Mouse (Mus musculus): ENCODE measurements around the gene Ppp2r5a. TPM values are rescaled to one million over a fixed set of nuclear protein-coding genes. Genes with fewer than 3 reads are reported as not detected.

Gene Ppp2r5a
- total RNA-seq, 2 experiments from 2014 or later = 68.6 to 73.2 TPM

DNA sequence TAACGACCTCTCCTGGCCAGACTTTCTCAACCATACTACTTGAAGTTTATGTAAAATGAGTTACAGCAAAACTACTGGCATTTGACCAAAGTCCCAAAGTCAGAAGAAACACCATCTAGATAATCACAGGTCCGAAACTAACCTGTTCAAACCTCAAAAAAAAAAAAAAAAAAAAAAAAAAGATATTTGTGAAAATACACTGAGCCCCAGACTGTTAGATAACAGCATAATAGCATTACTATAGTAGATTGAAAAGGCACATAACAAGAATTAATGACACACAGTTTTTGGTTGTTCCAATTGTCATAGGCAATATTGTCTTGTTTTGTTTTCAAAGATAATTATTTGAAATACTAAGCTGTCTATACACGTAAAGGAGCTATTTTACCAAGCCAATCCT, 9.5 kb downstream of the Ppp2r5a start:
- peak overlapping the region; percentile 81 for H3K4me3 ChIP-seq
- no peak for TF ChIP-seq CTCF (conservative IDR thresholded peaks at IDR 0.05)
- DNase-seq (ENCODE audit: low spot score in 2 of 2) = no peak
- peak overlapping the region; percentile 32 for H3K27ac ChIP-seq

DNA sequence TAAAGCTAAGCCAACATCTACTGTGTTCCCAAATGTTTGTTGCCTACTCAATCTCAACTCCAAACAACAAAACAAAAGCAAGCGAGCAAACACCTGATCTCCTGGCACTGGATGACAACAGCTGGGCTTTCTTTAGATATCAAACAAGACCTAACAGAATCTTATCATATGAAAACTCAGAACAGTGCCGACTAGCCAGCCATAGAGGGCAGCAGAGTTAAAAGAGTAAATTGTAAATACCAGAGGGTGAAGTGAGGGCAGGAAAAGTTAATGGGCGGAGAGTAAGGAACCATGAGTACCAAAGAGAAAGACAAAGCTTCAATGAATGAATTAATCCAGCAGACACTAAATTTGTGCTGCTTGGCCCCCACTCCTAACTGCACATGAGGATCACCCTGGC, 11.8 kb downstream of the Ppp2r5a start:
- Histone ChIP-seq H3K4me3 (no peak overlapping the region), H3K27ac (no peak overlapping the region)
- peak; percentile 90 for TF ChIP-seq CTCF (conservative IDR thresholded peaks at IDR 0.05)
- peak; percentile 48 to 56 for DNase-seq (ENCODE audit: low spot score in 2 of 2)

DNA sequence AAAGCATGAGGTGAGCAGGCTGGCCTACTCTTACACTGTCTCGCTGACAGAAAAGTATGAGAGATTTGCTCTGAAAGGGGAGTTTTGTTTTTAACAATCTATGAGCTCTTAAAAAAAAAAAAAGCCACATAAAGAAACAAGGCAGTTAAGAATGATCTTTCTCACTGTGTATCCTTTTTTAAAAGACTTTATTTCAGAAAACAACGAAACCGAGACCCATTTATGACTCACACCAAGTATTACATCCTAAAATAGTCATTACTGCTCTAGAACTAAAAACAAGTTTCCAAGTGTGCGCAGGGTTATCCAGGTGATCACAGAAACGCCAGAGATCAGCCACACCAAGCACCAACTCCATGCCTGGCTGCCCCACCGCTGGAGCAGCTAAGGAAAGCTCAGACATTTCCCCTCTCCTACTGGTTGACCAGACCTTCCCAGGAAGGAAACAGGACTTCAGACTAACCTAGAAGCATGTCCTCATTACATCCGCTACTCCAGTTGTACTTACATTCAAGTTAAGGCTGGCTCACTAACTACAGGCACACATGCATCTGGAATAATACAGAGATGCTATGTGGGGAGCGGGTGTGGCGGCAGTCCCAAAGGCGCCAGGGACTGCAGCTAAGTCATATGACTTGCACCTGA, 18.2 kb downstream of the Ppp2r5a start:
- no peak for DNase-seq (ENCODE audit: low spot score in 2 of 2)
- no peak overlapping the region for H3K27ac ChIP-seq
- H3K4me3 ChIP-seq = no peak overlapping the region
- TF ChIP-seq CTCF (conservative IDR thresholded peaks at IDR 0.05) = no peak

DNA sequence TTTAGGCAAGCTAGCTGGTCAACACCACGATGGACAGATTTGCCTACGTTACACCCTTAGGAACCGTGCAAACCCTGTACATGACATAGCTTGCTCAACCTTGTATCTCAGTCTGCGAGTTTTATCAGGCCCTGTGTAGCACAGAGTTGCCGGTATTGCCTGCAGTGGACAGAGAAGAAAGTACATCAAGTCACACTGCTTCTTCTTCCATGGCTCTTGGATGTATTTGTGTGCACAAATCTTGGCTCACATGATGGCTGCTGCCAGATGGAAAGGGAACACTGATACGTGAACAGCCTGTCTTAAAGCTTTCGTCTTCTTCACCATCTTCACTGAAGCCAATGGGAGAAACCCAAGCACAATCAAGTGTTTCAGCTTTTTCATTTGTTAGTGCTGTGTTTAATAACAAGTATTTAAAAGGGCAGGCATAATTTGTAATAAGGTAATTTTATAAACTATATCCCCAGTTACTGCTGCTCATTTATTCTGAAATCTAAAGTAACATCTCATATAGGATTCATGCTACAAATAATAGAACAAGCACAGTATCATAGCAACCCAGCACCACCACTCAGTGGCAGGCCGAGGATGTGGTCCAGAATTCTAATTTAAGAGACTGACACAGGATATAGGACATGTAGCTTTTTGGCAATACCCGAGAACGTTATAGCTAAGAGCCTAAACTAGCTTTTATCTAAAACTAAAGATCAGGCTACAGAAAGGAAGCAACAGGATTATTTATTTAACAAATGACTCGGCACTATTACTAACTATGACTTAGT, 20.9 kb downstream of the Ppp2r5a start:
- no peak for TF ChIP-seq CTCF (conservative IDR thresholded peaks at IDR 0.05)
- DNase-seq (ENCODE audit: low spot score in 2 of 2) = peak; percentile 29 to 32
- H3K4me3 ChIP-seq = no peak overlapping the region
- H3K27ac ChIP-seq = peak overlapping the region; percentile 80

DNA sequence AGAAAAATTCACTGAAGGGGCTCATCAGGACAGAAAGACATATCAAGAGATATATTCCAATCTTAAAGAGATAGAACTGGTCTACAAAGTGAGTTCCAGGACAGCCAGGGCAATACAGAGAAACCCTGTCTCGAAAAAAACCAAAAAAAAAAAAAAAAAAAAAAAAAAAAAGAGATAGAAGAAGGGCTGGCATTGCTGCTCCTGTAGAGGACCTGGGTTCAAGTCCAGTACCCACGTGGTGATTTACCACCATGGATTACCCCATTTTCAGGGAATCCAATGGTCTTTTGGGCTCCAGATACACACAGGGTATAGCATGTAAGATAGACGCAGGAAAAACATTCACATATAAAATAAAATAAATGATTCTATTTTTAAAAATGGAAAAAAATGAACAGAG, 22.2 kb downstream of the Ppp2r5a start:
- DNase-seq (ENCODE audit: low spot score in 2 of 2) = no peak
- TF ChIP-seq CTCF (conservative IDR thresholded peaks at IDR 0.05) = no peak
- H3K27ac ChIP-seq = no peak overlapping the region
- H3K4me3 ChIP-seq = no peak overlapping the region

DNA sequence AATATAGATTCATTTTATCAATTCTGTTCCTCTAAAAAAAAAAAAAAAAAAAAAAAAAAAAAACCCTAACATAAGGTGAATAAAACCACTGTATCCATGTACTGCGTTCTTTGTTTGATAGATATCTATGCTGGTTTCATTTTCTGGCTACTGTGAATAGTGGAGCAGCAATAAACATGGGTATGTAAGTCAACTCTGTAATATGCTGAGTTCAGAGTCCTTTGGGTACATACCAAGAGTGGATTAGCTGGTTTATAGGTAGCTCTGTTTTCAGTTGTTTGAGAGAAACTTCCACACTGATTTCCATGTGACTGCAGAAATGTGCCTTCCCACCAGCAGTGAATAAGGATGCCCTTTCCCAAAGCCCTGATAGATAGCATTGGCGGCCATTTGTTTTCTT, 25.0 kb downstream of the Ppp2r5a start:
- DNase-seq (ENCODE audit: low spot score in 2 of 2) = no peak
- TF ChIP-seq CTCF (conservative IDR thresholded peaks at IDR 0.05) = no peak
- no peak overlapping the region for H3K27ac ChIP-seq
- H3K4me3 ChIP-seq = no peak overlapping the region

DNA sequence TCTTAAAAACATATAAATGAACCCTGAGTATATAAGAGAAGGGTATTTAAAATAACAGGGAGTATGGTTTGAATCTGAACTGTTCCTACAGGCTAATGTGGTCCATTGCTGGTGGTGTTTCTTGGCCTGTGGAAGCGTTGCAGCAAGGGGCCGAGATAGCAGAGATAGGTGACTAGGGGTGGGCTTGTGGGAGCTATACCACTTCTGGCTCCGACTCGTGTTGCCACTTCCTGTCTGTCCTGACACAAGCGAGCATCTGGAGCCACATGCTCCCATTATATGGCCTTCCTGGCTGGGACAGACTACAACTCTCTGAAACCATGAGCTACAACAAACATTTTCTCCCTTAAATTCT, 27.5 kb downstream of the Ppp2r5a start:
- Histone ChIP-seq H3K4me3 (no peak overlapping the region), H3K27ac (no peak overlapping the region)
- no peak for DNase-seq (ENCODE audit: low spot score in 2 of 2)
- TF ChIP-seq CTCF (conservative IDR thresholded peaks at IDR 0.05) = no peak

DNA sequence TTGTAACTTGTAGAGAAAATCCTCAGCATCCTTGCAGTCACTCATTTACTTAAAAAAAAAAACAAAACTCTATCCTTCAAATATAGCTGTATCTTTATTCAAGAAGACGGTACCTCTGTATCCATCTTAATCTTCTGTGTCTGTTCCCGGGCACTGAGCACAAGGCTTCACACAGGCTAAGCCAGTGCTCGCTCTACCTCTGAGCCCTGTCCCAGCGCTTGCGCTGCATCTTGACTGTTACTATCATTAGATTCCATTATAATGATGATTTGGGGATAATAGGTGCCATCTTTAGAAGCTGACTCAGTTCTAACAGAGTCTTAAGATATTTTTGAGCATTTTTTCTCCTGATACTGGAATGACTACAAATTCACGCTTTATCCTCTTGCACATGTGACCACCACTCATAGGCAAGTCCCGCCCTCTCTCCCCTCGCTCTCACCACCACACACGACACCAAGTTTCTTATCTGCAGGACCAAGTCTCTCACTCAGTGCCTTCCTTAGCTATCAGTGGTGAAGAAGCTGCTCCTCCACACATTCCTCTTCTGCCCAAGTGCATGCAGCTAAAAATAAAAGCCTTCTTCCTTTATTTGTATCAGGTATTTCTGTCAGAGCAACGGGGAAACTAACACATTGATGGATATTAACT, 28.0 kb downstream of the Ppp2r5a start:
- no peak for TF ChIP-seq CTCF (conservative IDR thresholded peaks at IDR 0.05)
- Histone ChIP-seq H3K27ac (no peak overlapping the region), H3K4me3 (no peak overlapping the region)
- DNase-seq (ENCODE audit: low spot score in 2 of 2) = no peak

DNA sequence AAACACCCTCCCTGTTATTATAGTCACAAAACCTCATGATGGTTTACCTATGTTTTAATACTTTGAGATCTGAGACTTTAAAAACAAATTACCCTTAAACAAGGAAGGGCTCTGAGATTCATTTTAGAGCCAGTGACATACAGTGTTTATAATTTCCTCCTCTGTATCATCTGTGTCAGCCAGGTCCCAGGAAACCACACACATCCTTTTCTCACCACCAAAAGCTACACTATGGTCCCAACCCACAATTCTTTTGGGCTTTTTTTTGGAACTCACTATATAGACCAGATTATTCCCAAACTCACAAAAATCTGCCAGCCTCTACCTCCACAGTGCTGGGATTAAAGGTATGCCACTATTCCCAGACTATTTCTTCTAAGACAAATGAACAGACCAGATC, 33.9 kb downstream of the Ppp2r5a start:
- DNase-seq (ENCODE audit: low spot score in 2 of 2) = no peak
- no peak for TF ChIP-seq CTCF (conservative IDR thresholded peaks at IDR 0.05)
- Histone ChIP-seq H3K27ac (no peak overlapping the region), H3K4me3 (no peak overlapping the region)

DNA sequence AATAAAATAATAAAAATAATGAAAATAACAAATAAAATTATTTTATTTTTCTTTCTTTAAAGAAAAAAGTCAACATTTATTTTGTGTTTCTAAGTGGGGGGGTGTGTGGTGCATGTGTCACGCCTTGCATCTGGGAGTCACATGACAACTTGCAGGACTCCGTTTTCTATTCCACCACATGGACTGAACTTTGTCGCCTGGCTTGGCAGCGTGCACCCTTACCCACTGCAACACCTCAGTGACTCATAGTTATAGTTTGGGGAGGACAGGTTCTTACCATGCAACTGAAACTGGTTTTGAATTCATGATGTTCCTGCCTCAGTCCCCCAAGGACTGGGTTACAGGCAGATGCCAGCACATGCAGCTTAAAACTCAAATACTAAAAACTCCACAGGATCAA, 34.9 kb downstream of the Ppp2r5a start:
- no peak overlapping the region for H3K27ac ChIP-seq
- TF ChIP-seq CTCF (conservative IDR thresholded peaks at IDR 0.05) = no peak
- DNase-seq (ENCODE audit: low spot score in 2 of 2) = no peak
- H3K4me3 ChIP-seq = no peak overlapping the region

DNA sequence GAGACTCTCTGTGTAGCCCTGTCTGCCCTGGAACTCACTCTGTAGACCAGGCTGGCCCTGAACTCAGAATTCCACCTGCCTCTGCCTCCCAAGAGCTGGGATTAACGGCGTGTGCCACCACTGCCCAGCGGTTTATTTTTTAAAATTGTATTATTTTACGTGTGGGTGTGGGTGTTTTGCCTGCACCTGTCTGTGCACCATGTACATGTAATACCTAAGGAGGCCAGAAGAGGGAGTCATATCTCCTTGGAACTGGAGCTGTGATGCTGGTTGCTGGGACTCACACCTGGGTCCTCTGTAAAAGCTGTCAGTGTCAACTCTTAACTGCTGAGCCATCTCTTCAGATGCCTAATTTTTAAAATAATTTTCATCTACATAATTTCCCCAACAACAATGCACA, 38.6 kb downstream of the Ppp2r5a start:
- Histone ChIP-seq H3K4me3 (no peak overlapping the region), H3K27ac (no peak overlapping the region)
- no peak for DNase-seq (ENCODE audit: low spot score in 2 of 2)
- TF ChIP-seq CTCF (conservative IDR thresholded peaks at IDR 0.05) = peak; percentile 77

DNA sequence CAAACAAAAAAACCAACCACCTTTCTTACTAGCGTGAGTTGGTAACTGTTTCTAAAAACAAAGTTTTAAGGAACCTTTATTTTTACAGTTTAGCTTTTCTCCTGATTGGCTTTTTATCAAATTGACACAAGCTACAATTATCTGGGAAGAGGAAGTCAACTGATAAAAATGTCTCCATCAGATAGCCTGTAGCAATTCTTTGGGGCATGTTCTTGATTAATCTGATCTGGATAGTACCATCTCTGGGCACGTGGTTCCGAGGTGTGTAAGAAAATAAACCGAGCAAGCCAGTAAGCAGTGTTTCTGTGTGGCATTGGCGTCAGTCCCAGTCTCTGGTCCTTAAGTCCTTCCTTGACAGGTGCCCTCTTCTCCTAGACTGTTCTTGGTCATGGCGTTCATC, 40.7 kb downstream of the Ppp2r5a start:
- no peak for DNase-seq (ENCODE audit: low spot score in 2 of 2)
- TF ChIP-seq CTCF (conservative IDR thresholded peaks at IDR 0.05) = no peak
- H3K27ac ChIP-seq = no peak overlapping the region
- H3K4me3 ChIP-seq = no peak overlapping the region

DNA sequence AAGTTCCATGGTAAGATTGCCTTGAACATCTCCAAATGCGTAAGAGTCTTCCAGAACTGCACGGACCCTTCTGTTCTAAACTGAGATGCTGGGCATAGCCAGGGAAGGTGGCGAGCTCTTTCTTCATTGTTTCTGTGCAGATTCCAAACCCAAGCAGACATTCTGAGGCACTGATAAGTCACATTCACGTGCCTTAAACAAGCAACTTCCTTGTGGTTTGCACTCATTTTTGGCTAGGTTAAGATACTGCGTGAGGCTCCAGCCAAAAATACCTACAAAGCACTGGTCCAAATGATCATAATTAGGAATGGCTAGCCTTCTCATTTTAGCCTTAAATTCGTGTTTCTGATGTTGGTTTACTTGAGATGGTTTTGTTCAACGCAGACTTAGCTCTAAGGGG, 43.6 kb downstream of the Ppp2r5a start:
- Histone ChIP-seq H3K27ac (no peak overlapping the region), H3K4me3 (no peak overlapping the region)
- no peak for DNase-seq (ENCODE audit: low spot score in 2 of 2)
- TF ChIP-seq CTCF (conservative IDR thresholded peaks at IDR 0.05) = no peak

DNA sequence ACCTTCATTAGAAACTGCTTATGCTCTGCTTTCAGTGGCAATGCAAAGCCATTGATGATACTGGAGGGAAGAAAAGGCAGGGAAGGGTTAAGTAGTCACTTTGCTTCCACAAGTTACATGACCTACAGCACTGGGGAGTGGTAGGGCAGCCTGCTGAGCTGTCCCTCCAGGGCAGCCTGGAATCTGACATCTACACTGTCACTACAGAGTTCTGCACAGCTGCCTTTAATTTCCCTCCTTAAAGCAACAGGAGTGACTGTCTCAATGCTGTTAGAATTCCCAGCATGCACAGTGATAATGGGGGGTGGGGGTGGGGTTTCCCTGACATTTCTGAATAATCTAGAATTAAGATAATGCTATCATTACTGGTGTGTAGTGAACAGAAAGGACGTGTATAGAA, 46.1 kb downstream of the Ppp2r5a start:
- Histone ChIP-seq H3K4me3 (no peak overlapping the region), H3K27ac (no peak overlapping the region)
- TF ChIP-seq CTCF (conservative IDR thresholded peaks at IDR 0.05) = no peak
- DNase-seq (ENCODE audit: low spot score in 2 of 2) = no peak

Data from layer of hippocampus, adult 2 months (tissue).